Mouse (Mus musculus) liver, adult 10 weeks (tissue): ENCODE measurements around the gene Fam174b. TPM values are rescaled to one million over a fixed set of nuclear protein-coding genes. Genes with fewer than 3 reads are reported as not detected.

Experiments used
- polyA plus RNA-seq: library from polyadenylated mRNA; stranded (reverse); fragments of 350-450 nt; fragmentation: Illumina TruSeq; extraction: RNeasy Lipid Tissue Mini Kit (QIAGEN cat#74804); gene quantifications from one replicate; pipeline ENCODE4 v1.2.3, GENCODE M21; 2014; ENCODE audit warnings: low read depth, low replicate concordance

The Fam174b gene
- polyA plus RNA-seq, result 2.1 TPM

GRCm38 (mm10) chr7:73740111-73741035 lies at the start of gene Fam174b:
Fam174b (plus strand) TSS chr7:73740302.

Other genes starting within 250 kb of the Fam174b start
- gene Chd2, start 198.5 kb upstream of the Fam174b start, polyA plus RNA-seq, result 12.2 TPM